8 mouse cellular contexts compared by ENCODE assay signal in genomic region chr13:46669048-46669619, GRCm38 (mm10). TPM values are rescaled to one million over a fixed set of nuclear protein-coding genes. Genes with fewer than 3 reads are reported as not detected.
A peak's percentile ranks its signal among the peaks of the same experiment; 100 is the strongest.
DNase-seq lines count a peak whose midpoint lies in the region; ATAC-seq and TF ChIP-seq lines count a peak whose summit lies in the region.

Gene Fam8a1 (plus strand): TSS chr13:46669522.

- 1% methylated on average over 46 of the region's 46 CpGs for WGBS in bone marrow, adult 2 months
- WGBS in embryonic facial prominence, embryonic 15.5 days: 1% methylated on average over 36 of the region's 46 CpGs
- WGBS in kidney, embryonic 14.5 days: 1% methylated on average over 38 of the region's 46 CpGs
- WGBS in limb, embryonic 15.5 days: 1% methylated on average over 42 of the region's 46 CpGs

- peak within 1 kb of the TSS; percentile 92 for H3K4me3 ChIP-seq in bone marrow, adult 2 months (replicated peaks; ENCODE audit: control insufficient read depth, low read depth, low read length)
- peak within 1 kb of the TSS; percentile 60 for H3K4me3 ChIP-seq in embryonic facial prominence, embryonic 15.5 days (replicated peaks)
- peak within 1 kb of the TSS; percentile 90 for H3K4me3 ChIP-seq in kidney, embryonic 14.5 days (ENCODE audit: low read length)
- H3K4me3 ChIP-seq in limb, embryonic 15.5 days: peak within 1 kb of the TSS; percentile 95

- H3K27me3 ChIP-seq in embryonic facial prominence, embryonic 15.5 days: no peaks in the 10 kb centered on the region; the same call in 1 of the 2 replicates
- no peaks in the 10 kb centered on the region for H3K27me3 ChIP-seq in kidney, embryonic 14.5 days (ENCODE audit: control insufficient read depth, insufficient read depth, low read length)
- H3K27me3 ChIP-seq in limb, embryonic 15.5 days: no peaks in the 10 kb centered on the region

- peak within 1 kb of the TSS; percentile 81 for H3K4me2 ChIP-seq in embryonic facial prominence, embryonic 15.5 days (replicated peaks)
- peak within 1 kb of the TSS; percentile 86 for H3K4me2 ChIP-seq in kidney, embryonic 14.5 days (replicated peaks; ENCODE audit: low read depth, low read length)
- H3K4me2 ChIP-seq in limb, embryonic 15.5 days: peak within 1 kb of the TSS; percentile 76

- H3K27ac ChIP-seq in bone marrow, adult 2 months (ENCODE audit: control insufficient read depth, insufficient read depth, low read depth, low read length, poor library complexity): peak within 1 kb of the TSS; percentile 91
- peak within 1 kb of the TSS; percentile 65 for H3K27ac ChIP-seq in embryonic facial prominence, embryonic 15.5 days (replicated peaks)
- peak within 1 kb of the TSS; percentile 62 for H3K27ac ChIP-seq in kidney, embryonic 14.5 days (ENCODE audit: low read depth, low read length)
- peak within 1 kb of the TSS; percentile 83 for H3K27ac ChIP-seq in limb, embryonic 15.5 days

- 0 out of 2 replicates have a peak, but pooled peaks have one; percentile 2 for TF ChIP-seq CTCF in bone marrow, adult 2 months (IDR thresholded peaks at IDR 0.05; ENCODE audit: control insufficient read depth, insufficient read depth, low read length)

- H3K9me3 ChIP-seq in embryonic facial prominence, embryonic 15.5 days (replicated peaks): no peaks in the 10 kb centered on the region
- no peaks in the 10 kb centered on the region for H3K9me3 ChIP-seq in kidney, embryonic 14.5 days (ENCODE audit: control insufficient read depth, low read length)
- H3K9me3 ChIP-seq in limb, embryonic 15.5 days: no peaks in the 10 kb centered on the region

- peak; percentile 72; the same call in 1 of the 2 replicates for TF ChIP-seq POLR2A in bone marrow, adult 2 months (IDR thresholded peaks at IDR 0.05; ENCODE audit: borderline replicate concordance, control insufficient read depth, low read depth, low read length)

- H3K4me1 ChIP-seq in bone marrow, adult 2 months (ENCODE audit: control insufficient read depth, insufficient read depth, low read length): no peaks in the 10 kb centered on the region
- H3K4me1 ChIP-seq in embryonic facial prominence, embryonic 15.5 days: peaks cover 13% of the 10 kb centered on the region
- H3K4me1 ChIP-seq in kidney, embryonic 14.5 days (ENCODE audit: control insufficient read depth, insufficient read depth, low read length): peaks cover 5% of the 10 kb centered on the region
- peaks cover 9% of the 10 kb centered on the region for H3K4me1 ChIP-seq in limb, embryonic 15.5 days

- H3K9ac ChIP-seq in embryonic facial prominence, embryonic 15.5 days: peak within 1 kb of the TSS; percentile 73
- H3K9ac ChIP-seq in kidney, embryonic 14.5 days (ENCODE audit: low read depth, low read length): peak within 1 kb of the TSS; percentile 87
- peak within 1 kb of the TSS; percentile 81 for H3K9ac ChIP-seq in limb, embryonic 15.5 days

- DNase-seq in 416B (ENCODE audit: low read depth): peak; percentile 91
- DNase-seq in heart, adult 9 months (ENCODE audit: low spot score in 2 of 2): peak; percentile 76 to 87
- DNase-seq in monocyte, adult 2 months (ENCODE audit: low read depth in 1 of 2, low spot score in 2 of 2): peak; percentile 56 to 84
- peak; percentile 85 to 89 for DNase-seq in spleen, postnatal 36 days (ENCODE audit: low spot score in 2 of 2)

- H3K36me3 ChIP-seq in embryonic facial prominence, embryonic 15.5 days: peaks cover 24% of the 10 kb centered on the region
- H3K36me3 ChIP-seq in kidney, embryonic 14.5 days (ENCODE audit: control insufficient read depth, insufficient read depth, low read length): peaks cover 18% of the 10 kb centered on the region; the same call in 1 of the 2 replicates
- H3K36me3 ChIP-seq in limb, embryonic 15.5 days: peaks cover 21% of the 10 kb centered on the region

- ATAC-seq in embryonic facial prominence, embryonic 15.5 days (ENCODE audit: insufficient number of reproducible peaks, low FRiP score, low TSS enrichment, low read depth): peak; percentile 96
- ATAC-seq in kidney, embryonic 14.5 days (ENCODE audit: low FRiP score, low TSS enrichment): peak; percentile 93
- peak; percentile 92 for ATAC-seq in limb, embryonic 15.5 days (ENCODE audit: insufficient number of reproducible peaks, low FRiP score, low TSS enrichment, low read depth)

RNA-seq across cellular contexts. Expression of gene Fam8a1, which starts in this region (rescaled TPM):
- polyA plus RNA-seq in bone marrow, adult 2 months (2011; ENCODE audit: insufficient read depth, insufficient read length, low replicate concordance, missing spikeins): 4.7 and 7.4 TPM in 2 replicates
- polyA plus RNA-seq in embryonic facial prominence, embryonic 15.5 days (2015; fragmentation: Nextera tagmentation; extraction: Ambion mirVana): 12.2 and 13.5 TPM in 2 replicates
- 8.7 and 13.5 TPM in 2 replicates for polyA plus RNA-seq in kidney, embryonic 14.5 days (2014; fragmentation: Nextera tagmentation; extraction: Ambion mirVana)
- 10.6 and 13.6 TPM in 2 replicates for polyA plus RNA-seq in limb, embryonic 15.5 days (2015; fragmentation: Nextera tagmentation; extraction: Ambion mirVana)

Comparison
In these comparisons a context has a peak if more than half of its experiments do, and no peak if none do; other contexts are left out.
1. Peak in every context shown above with its lines: DNase-seq, ATAC-seq, H3K4me3 ChIP-seq and H3K27ac ChIP-seq.